Mouse (Mus musculus) megakaryocyte progenitor cell, adult 5-6 weeks (primary cell): ENCODE results near the gene Cngb1. TPM values are rescaled to one million over a fixed set of nuclear protein-coding genes. Genes with fewer than 3 reads are reported as not detected.
"Not testable (repeated sequence)": the region's sequence is repeated elsewhere in the genome, so short reads cannot be mapped to it uniquely, and the experiment has no call there.

Experiments
- ATAC-seq: replicated peaks from 2 replicates; pipeline ENCODE4 v1.8.0; 2016; ENCODE audit warnings: mild to moderate bottlenecking, moderate TSS enrichment, inconsistent platforms; ENCODE audit not compliant: poor library complexity
- total RNA-seq, 2 experiments: library from RNA; stranded (forward) in 1 of 2; stranded (reverse) in 1 of 2; fragments of 157-497, 149-512 nt in 1 of 2; fragments of 200-1000 nt in 1 of 2; gene quantifications; 2 replicates each; pipeline versions ENCODE4 v1.2.3 to v1.2.4; 2015 to 2017

Cngb1 gene
- total RNA-seq, 2 experiments from 2014 or later: 3.0 to 6.3 TPM

DNA sequence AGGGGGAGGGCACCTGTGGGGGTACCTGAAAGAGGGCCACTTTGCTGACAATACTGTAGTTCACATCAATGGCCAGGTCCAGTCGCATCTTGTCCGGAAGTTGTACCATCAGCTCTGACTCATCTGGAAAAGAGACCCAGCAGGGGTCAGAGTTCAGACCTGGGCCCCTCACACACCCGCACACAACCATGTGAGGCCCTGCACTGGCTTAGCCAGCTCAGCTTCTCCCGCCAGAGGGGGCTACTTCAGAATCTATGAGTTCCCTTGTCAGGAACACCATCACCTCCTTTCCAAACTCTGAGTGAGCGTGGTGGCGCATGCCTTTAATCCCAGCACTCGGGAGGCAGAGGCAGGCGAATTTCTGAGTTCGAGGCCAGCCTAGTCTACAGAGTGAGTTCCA is 54.3 kb downstream of the Cngb1 start:
- ATAC-seq: no peak

- peak; percentile 54 for ATAC-seq
Observed at GRCm38 (mm10) chr8:95249847-95250246, 56.5 kb downstream of the Cngb1 start.

- ATAC-seq: no peak
Observed at GRCm38 (mm10) chr8:95247277-95247676, 59.1 kb downstream of the Cngb1 start.

- ATAC-seq: peak; percentile 58
Observed at GRCm38 (mm10) chr8:95245180-95245579, 61.2 kb downstream of the Cngb1 start.

DNA sequence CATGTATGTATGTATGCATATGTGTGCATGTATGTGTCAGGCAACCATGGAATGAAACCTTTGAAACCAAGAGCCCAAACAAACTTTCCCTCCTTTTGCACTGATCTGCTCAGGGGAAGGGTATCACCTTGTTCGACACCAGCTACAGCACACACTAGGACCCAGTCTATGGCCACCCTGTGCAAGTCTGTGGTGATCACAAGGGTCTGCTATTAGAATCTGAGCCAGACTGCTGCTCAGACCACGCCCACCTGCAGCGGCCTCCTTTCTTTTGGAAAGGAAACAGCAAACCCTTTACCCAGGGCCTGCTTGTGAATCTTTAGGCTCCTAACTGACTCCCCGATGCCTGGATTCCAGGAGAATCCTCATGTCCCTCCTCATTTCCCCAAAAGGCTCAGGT is 62.5 kb downstream of the Cngb1 start:
- ATAC-seq: no peak

- ATAC-seq: no peak
Observed at GRCm38 (mm10) chr8:95242826-95243571, 63.4 kb downstream of the Cngb1 start.

DNA sequence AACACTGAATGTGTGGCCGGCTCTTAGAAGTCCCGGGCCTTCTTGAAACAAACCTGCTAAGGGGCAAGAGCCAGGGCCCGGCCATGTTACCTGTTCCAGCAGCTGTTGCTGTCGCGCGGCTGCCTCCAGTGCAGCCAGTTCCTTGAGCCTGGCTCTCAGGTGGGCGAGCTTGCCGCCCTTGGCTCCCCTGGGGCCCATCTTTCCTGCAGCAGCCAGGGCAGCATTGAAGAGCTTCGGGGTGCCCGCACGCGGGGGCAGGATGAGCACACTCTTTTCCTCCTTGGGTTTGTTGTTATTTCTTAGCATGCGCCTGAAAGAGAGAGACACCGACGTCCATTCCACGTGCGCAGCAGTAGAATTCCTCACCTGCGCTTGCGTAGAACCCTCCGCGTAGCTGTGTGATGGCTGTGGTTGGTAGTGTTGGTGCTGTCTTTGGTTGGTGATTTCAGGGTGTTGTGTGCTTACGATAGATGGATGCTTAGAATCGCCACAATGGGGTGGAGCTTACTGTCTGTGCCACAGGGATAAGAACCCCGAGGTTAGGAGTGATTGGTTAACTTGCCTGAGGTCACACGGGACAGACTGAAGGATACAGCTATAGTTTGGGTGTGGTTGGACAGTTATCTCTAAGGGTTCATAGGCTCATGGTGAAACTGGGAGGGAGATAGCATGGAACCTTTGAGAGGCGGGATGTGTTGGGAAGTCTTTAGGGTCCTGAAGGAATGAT is 64.1 kb downstream of the Cngb1 start:
- peak; percentile 91 for ATAC-seq

DNA sequence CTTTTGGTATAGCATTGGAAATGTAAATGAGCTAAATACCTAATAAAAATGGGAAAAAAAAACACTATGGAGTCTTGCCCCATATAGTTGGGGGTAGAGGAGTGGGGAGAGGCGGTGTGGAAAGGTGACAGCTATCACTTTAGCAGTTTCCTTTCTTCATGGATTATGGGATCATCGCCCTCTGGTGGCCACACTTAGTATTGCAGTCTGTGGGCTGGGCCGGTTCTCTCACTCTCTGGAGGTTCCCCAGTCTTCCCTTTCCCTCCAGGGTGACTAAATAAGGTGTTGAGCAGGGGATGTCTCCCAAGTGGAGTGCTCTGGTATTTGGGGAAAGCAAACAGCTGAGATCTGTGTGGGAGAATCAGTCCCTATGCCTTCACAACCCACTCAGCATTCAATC is 70.7 kb downstream of the Cngb1 start:
- ATAC-seq: peak; percentile 96

- ATAC-seq: not testable (repeated sequence)
Observed at GRCm38 (mm10) chr8:95230086-95230485, 76.3 kb downstream of the Cngb1 start.

GRCm38 (mm10) chr8:95227151-95227468 is 79.3 kb downstream of the Cngb1 start:
- no peak for ATAC-seq

DNA sequence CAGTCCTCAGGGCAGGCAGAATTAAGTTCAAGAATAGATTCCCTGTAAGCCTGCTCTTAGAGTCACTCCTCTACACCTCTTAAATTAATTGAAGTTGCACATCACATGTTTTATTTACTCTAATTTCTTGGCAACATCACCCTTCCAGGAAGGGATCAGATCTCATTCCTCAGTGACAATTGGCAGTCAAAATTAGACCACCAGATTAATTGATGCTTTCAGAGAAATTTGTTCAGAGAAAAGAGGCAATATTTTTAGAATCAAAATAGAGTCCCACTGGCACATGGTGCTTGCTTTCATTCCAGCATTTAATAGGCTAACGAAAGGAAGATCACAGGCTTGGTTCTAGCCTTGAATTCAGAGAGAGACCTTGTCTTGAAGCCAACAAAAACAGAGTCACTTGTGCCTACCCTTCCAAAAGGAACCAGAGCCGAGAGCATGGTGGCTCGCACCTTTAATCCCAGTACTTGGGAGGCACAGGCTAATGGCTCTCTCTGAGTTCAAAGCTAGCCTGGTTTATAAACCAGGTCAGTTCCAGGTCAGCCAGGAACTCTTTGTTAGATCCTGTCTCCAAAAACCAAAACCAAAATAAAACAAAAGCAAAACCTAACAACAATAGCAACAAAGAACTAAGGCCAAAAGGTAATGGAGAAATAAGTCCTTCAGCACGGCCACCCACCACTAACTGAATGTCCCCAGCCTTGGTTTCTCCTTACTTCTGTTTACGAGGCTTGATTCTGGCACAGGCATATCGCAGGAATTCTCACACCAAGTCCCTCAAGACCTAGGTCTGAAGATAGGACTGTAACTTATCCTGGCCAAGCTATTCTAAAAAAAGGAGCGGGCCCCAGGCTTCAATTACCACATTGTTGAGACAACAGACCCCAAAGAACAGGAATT is 79.9 kb downstream of the Cngb1 start:
- ATAC-seq: no peak

GRCm38 (mm10) chr8:95223969-95224368 is 82.4 kb downstream of the Cngb1 start:
- ATAC-seq: peak; percentile 81

DNA sequence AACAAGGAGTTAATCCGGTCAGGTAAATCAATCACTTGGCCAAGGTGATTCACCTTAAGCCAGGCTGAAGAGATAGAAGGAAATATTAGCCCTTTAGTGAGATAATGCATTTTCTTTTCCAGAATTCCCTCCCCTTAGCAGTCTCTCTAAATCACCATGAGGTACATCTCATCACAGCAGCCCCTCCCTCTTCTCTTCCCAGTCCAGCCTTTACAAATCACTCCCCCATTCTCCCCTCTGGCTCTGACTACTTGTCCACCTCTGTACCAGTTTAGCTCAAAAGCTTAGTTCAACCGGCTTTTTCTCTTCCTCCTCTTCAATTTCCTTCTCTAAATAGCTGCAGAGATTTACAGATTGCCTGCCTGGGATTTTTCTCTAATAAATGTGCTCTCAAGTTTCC is 85.3 kb downstream of the Cngb1 start:
- ATAC-seq: no peak

DNA sequence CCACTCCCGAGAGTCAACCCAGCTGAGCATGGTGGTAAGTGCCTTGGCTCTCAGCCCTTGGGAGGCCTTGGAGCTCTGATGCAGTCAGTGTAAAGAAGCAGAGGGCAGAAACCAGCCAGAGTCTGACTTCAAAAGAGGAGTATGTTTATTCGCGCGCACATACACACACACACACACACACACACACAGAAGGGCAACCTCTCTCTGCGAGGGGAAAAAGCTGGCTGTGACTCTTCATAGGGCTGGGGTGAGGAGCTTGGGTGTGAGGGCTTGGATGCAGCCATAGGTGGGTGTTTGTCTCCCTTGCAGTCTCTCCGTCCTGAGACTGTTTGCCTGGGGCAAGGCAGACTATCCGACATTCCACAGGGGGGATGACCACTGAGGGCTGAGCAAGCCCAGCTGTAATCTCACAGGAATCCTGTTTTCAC is 85.8 kb downstream of the Cngb1 start:
- ATAC-seq: no peak

GRCm38 (mm10) chr8:95219623-95220022 is 86.8 kb downstream of the Cngb1 start:
- ATAC-seq: peak; percentile 54

GRCm38 (mm10) chr8:95215709-95216360 is 90.5 kb downstream of the Cngb1 start:
- no peak for ATAC-seq

- ATAC-seq: no peak
Observed at GRCm38 (mm10) chr8:95209924-95210323, 96.5 kb downstream of the Cngb1 start.

- no peak for ATAC-seq
Observed at GRCm38 (mm10) chr8:95205946-95206345, 100.4 kb downstream of the Cngb1 start.

- ATAC-seq: peak; percentile 94
Observed at GRCm38 (mm10) chr8:95204039-95204380, 102.4 kb downstream of the Cngb1 start.

GRCm38 (mm10) chr8:95203326-95204038 is 102.9 kb downstream of the Cngb1 start:
- ATAC-seq: peak; percentile 34
